Mouse (Mus musculus) forebrain, postnatal 0 days (tissue): Measurements from ENCODE around the gene Zfp281. TPM values are rescaled to one million over a fixed set of nuclear protein-coding genes. Genes with fewer than 3 reads are reported as not detected.

ENCODE experiments used
- ATAC-seq: fragments of 200-750 bp; cut with Nextera tagmentation; 2 replicates; pipeline ENCODE4 v1.8.0; 2017; ENCODE audit warnings: mild to moderate bottlenecking, moderate library complexity
- DNase-seq: peaks from one replicate; pipeline ENCODE4 v3.0.0-alpha.2; 2015
- H3K27ac ChIP-seq: fragments of 300-500 bp; sonication (generic); 2 replicates; pipeline ENCODE4 v1.5.1; 2014; ENCODE audit warnings: low read depth, mild to moderate bottlenecking, antibody characterized with exemption, low read length, moderate library complexity, mixed read lengths
- H3K27me3 ChIP-seq: fragments of 300-500 bp; sonication (generic); 2 replicates; pipeline ENCODE4 v1.6.1; 2014; ENCODE audit warnings: mild to moderate bottlenecking, low read length, mixed read lengths; ENCODE audit not compliant: insufficient read depth
- H3K36me3 ChIP-seq: fragments of 300-500 bp; sonication (generic); 2 replicates; pipeline ENCODE4 v1.6.1; 2014; ENCODE audit warnings: mild to moderate bottlenecking, moderate library complexity; ENCODE audit not compliant: insufficient read depth
- H3K4me1 ChIP-seq: fragments of 300-500 bp; sonication (generic); 2 replicates; pipeline ENCODE4 v1.6.1; 2014; ENCODE audit warnings: antibody characterized with exemption; ENCODE audit not compliant: insufficient read depth
- H3K4me2 ChIP-seq: fragments of 300-500 bp; sonication (generic); 2 replicates; pipeline ENCODE4 v1.6.1; 2014; ENCODE audit warnings: low read depth, mild to moderate bottlenecking, moderate library complexity
- H3K4me3 ChIP-seq: fragments of 300-500 bp; sonication (generic); 2 replicates; pipeline ENCODE4 v1.5.1; 2014; ENCODE audit warnings: low read depth, low read length, mixed read lengths
- H3K9ac ChIP-seq: fragments of 300-500 bp; sonication (generic); 2 replicates; pipeline ENCODE4 v1.6.1; 2014; ENCODE audit warnings: mild to moderate bottlenecking
- H3K9me3 ChIP-seq: fragments of 300-500 bp; sonication (generic); 2 replicates; pipeline ENCODE4 v1.6.1; 2016; ENCODE audit warnings: low read length
- CTCF ChIP-seq: sonication (generic); IDR thresholded peaks from 2 replicates; pipeline ENCODE4 v1.5.1; 2016; ENCODE audit warnings: antibody characterized with exemption, control low read depth, low read depth
- WGBS: fragments of 180-500 bp; shearing (Covaris S2); extraction: QIAGEN DNeasy Blood & Tissue Kit; methylation state at CpG from one replicate; pipeline ENCODE4 v1.1.7; 2014; 5-methylcytosine and 5-hydroxymethylcytosine counted together
- polyA plus RNA-seq: library from polyadenylated mRNA; unstranded; fragments of >200 nt; fragmentation: Nextera tagmentation; extraction: Ambion mirVana; gene quantifications from 2 replicates; pipeline ENCODE4 v1.2.1, GENCODE M21; 2015
- total RNA-seq: library from RNA; depleted of rRNA; stranded (reverse); fragments of >200 nt; gene quantifications from 2 replicates; pipeline ENCODE4 v1.2.3, GENCODE M21; 2014

Zfp281 gene
- total and polyA plus RNA-seq, 2 experiments from 2014 or later, result 23.5 to 43.6 TPM

GRCm38 (mm10) chr1:136639221-136639620 lies 14.5 kb downstream of the Zfp281 start:
- H3K9me3 ChIP-seq, result no peaks in the 10 kb centered on the region

GRCm38 (mm10) chr1:136642701-136643100 lies 18.0 kb downstream of the Zfp281 start:
- Histone ChIP-seq H3K4me3 (no peak overlapping the region), H3K9me3 (no peaks in the 10 kb centered on the region), H3K27me3 (no peaks in the 10 kb centered on the region), H3K4me2 (no peak overlapping the region), H3K27ac (no peak overlapping the region), H3K36me3 (no peaks in the 10 kb centered on the region), H3K4me1 (no peaks in the 10 kb centered on the region), H3K9ac (no peak overlapping the region)
- ATAC-seq (no peak), DNase-seq (no peak)
- WGBS, result 86% methylated on average over 3 of the region's 3 CpGs
- TF ChIP-seq CTCF, result no peak

More at GRCm38 (mm10) chr1:136639221-136639620, 14.5 kb downstream of the Zfp281 start:
- no peak overlapping the region for H3K9ac ChIP-seq
- ATAC-seq (no peak), DNase-seq (no peak)
- H3K27me3 ChIP-seq, result no peaks in the 10 kb centered on the region
- no peak overlapping the region for H3K27ac ChIP-seq
- no peak overlapping the region for H3K4me2 ChIP-seq
- no peaks in the 10 kb centered on the region for H3K36me3 ChIP-seq
- no peak for TF ChIP-seq CTCF
- 89% methylated on average over 2 of the region's 2 CpGs for WGBS
- H3K4me1 ChIP-seq, result no peaks in the 10 kb centered on the region
- H3K4me3 ChIP-seq, result no peak overlapping the region

GRCm38 (mm10) chr1:136644486-136644885 lies 19.8 kb downstream of the Zfp281 start:
- no peak for DNase-seq
- no peak overlapping the region for H3K4me2 ChIP-seq
- WGBS, result 63% methylated on average over 4 of the region's 4 CpGs
- H3K36me3 ChIP-seq, result no peaks in the 10 kb centered on the region
- no peaks in the 10 kb centered on the region for H3K4me1 ChIP-seq
- no peaks in the 10 kb centered on the region for H3K27me3 ChIP-seq
- no peak for ATAC-seq
- no peak overlapping the region for H3K9ac ChIP-seq
- no peak for TF ChIP-seq CTCF
- no peak overlapping the region for H3K4me3 ChIP-seq
- H3K27ac ChIP-seq, result no peak overlapping the region
- H3K9me3 ChIP-seq, result no peaks in the 10 kb centered on the region

- TF ChIP-seq CTCF, result no peak
- Histone ChIP-seq H3K9me3 (no peaks in the 10 kb centered on the region), H3K4me3 (no peak overlapping the region), H3K4me2 (no peak overlapping the region), H3K27ac (no peak overlapping the region), H3K9ac (no peak overlapping the region), H3K27me3 (no peaks in the 10 kb centered on the region), H3K4me1 (no peaks in the 10 kb centered on the region), H3K36me3 (no peaks in the 10 kb centered on the region)
- ATAC-seq, result no peak
- WGBS, result 87% methylated on average over 8 of the region's 8 CpGs
- DNase-seq, result no peak
Observed at GRCm38 (mm10) chr1:136645849-136646625, 21.3 kb downstream of the Zfp281 start.

GRCm38 (mm10) chr1:136652066-136652465 lies 27.4 kb downstream of the Zfp281 start:
- Histone ChIP-seq H3K9ac (no peak overlapping the region), H3K36me3 (no peaks in the 10 kb centered on the region), H3K27ac (no peak overlapping the region), H3K4me3 (no peak overlapping the region), H3K4me1 (no peaks in the 10 kb centered on the region), H3K27me3 (no peaks in the 10 kb centered on the region), H3K9me3 (no peaks in the 10 kb centered on the region), H3K4me2 (no peak overlapping the region)
- no peak for DNase-seq
- 91% methylated on average over 3 of the region's 3 CpGs for WGBS
- no peak for TF ChIP-seq CTCF
- no peak for ATAC-seq

- 86% methylated on average over 8 of the region's 8 CpGs for WGBS
- ATAC-seq (no peak), DNase-seq (no peak)
- Histone ChIP-seq H3K4me2 (no peak overlapping the region), H3K9me3 (no peaks in the 10 kb centered on the region), H3K4me1 (no peaks in the 10 kb centered on the region), H3K4me3 (no peak overlapping the region), H3K36me3 (no peaks in the 10 kb centered on the region), H3K9ac (no peak overlapping the region), H3K27me3 (no peaks in the 10 kb centered on the region), H3K27ac (no peak overlapping the region)
- TF ChIP-seq CTCF, result no peak
Observed at GRCm38 (mm10) chr1:136653526-136653925, 28.8 kb downstream of the Zfp281 start.

GRCm38 (mm10) chr1:136654385-136654784 lies 29.7 kb downstream of the Zfp281 start:
- Histone ChIP-seq H3K4me2 (no peak overlapping the region), H3K4me3 (no peak overlapping the region), H3K27ac (no peak overlapping the region), H3K9ac (no peak overlapping the region), H3K9me3 (no peaks in the 10 kb centered on the region), H3K4me1 (no peaks in the 10 kb centered on the region), H3K36me3 (no peaks in the 10 kb centered on the region), H3K27me3 (no peaks in the 10 kb centered on the region)
- TF ChIP-seq CTCF, result no peak
- DNase-seq (no peak), ATAC-seq (no peak)
- WGBS, result 80% methylated on average over 11 of the region's 11 CpGs
